Mouse (Mus musculus) CH12.LX (cell line): ENCODE results near the gene Bak1. TPM values are rescaled to one million over a fixed set of nuclear protein-coding genes. Genes with fewer than 3 reads are reported as not detected.

ENCODE experiments used
- DNase-seq: peaks from one replicate; pipeline ENCODE4 v3.0.0-alpha.2; 2013; ENCODE audit errors: extremely low read depth
- H3K27ac ChIP-seq: 2 replicates; pipeline ENCODE4 v1.5.1; 2012; ENCODE audit warnings: low read depth, mild to moderate bottlenecking, control low read depth, moderate library complexity; ENCODE audit not compliant: insufficient read depth
- H3K27me3 ChIP-seq: replicated peaks from 2 replicates; pipeline ENCODE3; 2012; ENCODE audit warnings: inconsistent platforms
- H3K36me3 ChIP-seq, 2 experiments: replicated peaks in 1 of 2; 2 replicates each; pipeline versions ENCODE3 to v1.6.1; 2012; ENCODE audit warnings: inconsistent platforms in 1 of 2, low read length in 1 of 2, mild to moderate bottlenecking in 1 of 2, mixed read lengths in 1 of 2, moderate library complexity in 1 of 2; ENCODE audit not compliant: control insufficient read depth in 1 of 2, insufficient read depth in 1 of 2
- H3K4me1 ChIP-seq, 2 experiments: 2 replicates each; pipeline ENCODE4 v1.6.1; 2012; ENCODE audit warnings: inconsistent platforms in 1 of 2, moderate library complexity in 1 of 2; ENCODE audit not compliant: insufficient read depth in 2 of 2, control insufficient read depth in 1 of 2
- H3K4me2 ChIP-seq: 2 replicates; pipeline ENCODE4 v1.6.1; 2012; ENCODE audit warnings: low read depth, mild to moderate bottlenecking, control low read depth; ENCODE audit not compliant: poor library complexity, insufficient read depth, severe bottlenecking
- H3K4me3 ChIP-seq, 3 experiments: fragments of 150-350 bp in 1 of 3; sonication (generic) in 1 of 3; replicated peaks in 1 of 3; 2 replicates each; pipeline versions ENCODE3 to v1.5.1; 2011 to 2012; ENCODE audit warnings: low read depth in 2 of 3, low read length in 2 of 3, mild to moderate bottlenecking in 2 of 3, moderate library complexity in 2 of 3, control low read depth in 1 of 3, improper control_type of control experiment in 1 of 3, inconsistent platforms in 1 of 3, mixed read lengths in 1 of 3; ENCODE audit not compliant: poor library complexity in 1 of 3
- H3K79me2 ChIP-seq: replicated peaks from 2 replicates; pipeline ENCODE4 v1.6.1; 2012; ENCODE audit warnings: mild to moderate bottlenecking, moderate library complexity; ENCODE audit not compliant: control insufficient read depth, poor library complexity, insufficient read depth, severe bottlenecking; ENCODE audit errors: extremely low read depth
- H3K9ac ChIP-seq: 2 replicates; pipeline ENCODE4 v1.6.1; 2012; ENCODE audit warnings: low read depth, mild to moderate bottlenecking, control low read depth, moderate library complexity; ENCODE audit not compliant: insufficient read depth
- H3K9me3 ChIP-seq: replicated peaks from 2 replicates; pipeline ENCODE3; 2012; ENCODE audit warnings: low read length, inconsistent platforms, mixed read lengths
- BHLHE40 ChIP-seq: IDR thresholded peaks from 2 replicates; pipeline ENCODE4 v1.6.1; 2011; ENCODE audit warnings: mild to moderate bottlenecking, low read depth, low read length, improper control_type of control experiment
- CHD1 ChIP-seq: IDR thresholded peaks from 2 replicates; pipeline ENCODE4 v1.6.1; 2012; ENCODE audit warnings: low read depth, low read length, improper control_type of control experiment, inconsistent platforms
- CHD2 ChIP-seq: IDR thresholded peaks from 2 replicates; pipeline ENCODE4 v1.6.1; 2011; ENCODE audit warnings: low read length, improper control_type of control experiment
- CTCF ChIP-seq, 2 experiments: IDR thresholded peaks in 1 of 2; conservative IDR thresholded peaks in 1 of 2; 2 replicates each; pipeline ENCODE4 v1.5.1; 2011 to 2012; ENCODE audit warnings: low read depth in 2 of 2, low read length in 2 of 2, improper control_type of control experiment in 1 of 2, inconsistent platforms in 1 of 2, mild to moderate bottlenecking in 1 of 2, moderate library complexity in 1 of 2
- E2F4 ChIP-seq: IDR thresholded peaks from 2 replicates; pipeline ENCODE4 v1.6.1; 2011; ENCODE audit warnings: low read depth, low read length, improper control_type of control experiment; ENCODE audit not compliant: insufficient replicate concordance
- ELF1 ChIP-seq: IDR thresholded peaks from 2 replicates; pipeline ENCODE4 v1.6.1; 2014; ENCODE audit warnings: low read depth, mild to moderate bottlenecking, inconsistent platforms, low read length, improper control_type of control experiment
- EP300 ChIP-seq: IDR thresholded peaks from 2 replicates; pipeline ENCODE4 v1.6.1; 2011; ENCODE audit warnings: low read length, improper control_type of control experiment
- ETS1 ChIP-seq: conservative IDR thresholded peaks from 2 replicates; pipeline ENCODE4 v1.6.1; 2012; ENCODE audit warnings: low read depth, mild to moderate bottlenecking, inconsistent platforms, low read length, improper control_type of control experiment, moderate library complexity
- GABPA ChIP-seq: IDR thresholded peaks from 2 replicates; pipeline ENCODE4 v1.6.1; 2012; ENCODE audit warnings: low read depth, low read length, improper control_type of control experiment, inconsistent platforms; ENCODE audit not compliant: insufficient replicate concordance
- HCFC1 ChIP-seq: IDR thresholded peaks from 2 replicates; pipeline ENCODE4 v1.6.1; 2012; ENCODE audit warnings: low read depth, mild to moderate bottlenecking, inconsistent platforms, low read length, improper control_type of control experiment
- IRF4 ChIP-seq: IDR thresholded peaks from 2 replicates; pipeline ENCODE4 v1.6.1; 2014; ENCODE audit warnings: low read depth, mild to moderate bottlenecking, inconsistent platforms, low read length, improper control_type of control experiment
- JUN ChIP-seq: IDR thresholded peaks from 2 replicates; pipeline ENCODE4 v1.6.1; 2011; ENCODE audit warnings: low read depth, mild to moderate bottlenecking, low read length, improper control_type of control experiment, moderate library complexity; ENCODE audit not compliant: insufficient read depth
- JUND ChIP-seq: conservative IDR thresholded peaks from 2 replicates; pipeline ENCODE4 v1.6.1; 2011; ENCODE audit warnings: low read depth, low read length, improper control_type of control experiment
- KAT2A ChIP-seq: IDR thresholded peaks from 2 replicates; pipeline ENCODE4 v1.6.1; 2012; ENCODE audit warnings: low read length, improper control_type of control experiment, inconsistent platforms; ENCODE audit not compliant: insufficient replicate concordance
- MAFK ChIP-seq: IDR thresholded peaks from 2 replicates; pipeline ENCODE4 v1.6.1; 2011; ENCODE audit warnings: low read length, improper control_type of control experiment; ENCODE audit not compliant: insufficient replicate concordance
- MAX ChIP-seq: IDR thresholded peaks from 2 replicates; pipeline ENCODE4 v1.6.1; 2011; ENCODE audit warnings: low read length, improper control_type of control experiment
- MAZ ChIP-seq: IDR thresholded peaks from 2 replicates; pipeline ENCODE4 v1.6.1; 2012; ENCODE audit warnings: low read depth, mild to moderate bottlenecking, inconsistent platforms, low read length, improper control_type of control experiment, moderate library complexity
- MEF2A ChIP-seq: IDR thresholded peaks from 2 replicates; pipeline ENCODE4 v1.6.1; 2014; ENCODE audit warnings: low read depth, mild to moderate bottlenecking, inconsistent platforms, low read length, improper control_type of control experiment, borderline replicate concordance
- MXI1 ChIP-seq: IDR thresholded peaks from 2 replicates; pipeline ENCODE4 v1.6.1; 2011; ENCODE audit warnings: mild to moderate bottlenecking, low read depth, low read length, improper control_type of control experiment
- MYC ChIP-seq: IDR thresholded peaks from 2 replicates; pipeline ENCODE4 v1.6.1; 2011; ENCODE audit warnings: low read depth, mild to moderate bottlenecking, improper control_type of control experiment, low read length
- NELFE ChIP-seq: IDR thresholded peaks from 2 replicates; pipeline ENCODE4 v1.6.1; 2011; ENCODE audit warnings: low read depth, low read length, improper control_type of control experiment
- NRF1 ChIP-seq: IDR thresholded peaks from 2 replicates; pipeline ENCODE4 v1.6.1; 2014; ENCODE audit warnings: low read depth, mild to moderate bottlenecking, inconsistent platforms, low read length, improper control_type of control experiment, moderate library complexity
- PAX5 ChIP-seq: IDR thresholded peaks from 2 replicates; pipeline ENCODE4 v1.6.1; 2012; ENCODE audit warnings: low read length, inconsistent platforms, mixed read lengths
- POLR2A ChIP-seq: IDR thresholded peaks from 2 replicates; pipeline ENCODE4 v1.6.1; 2011; ENCODE audit warnings: low read depth, mild to moderate bottlenecking, improper control_type of control experiment, low read length
- POLR2AphosphoS2 ChIP-seq: IDR thresholded peaks from 2 replicates; pipeline ENCODE4 v1.6.1; 2011; ENCODE audit warnings: low read depth, low read length, improper control_type of control experiment
- RAD21 ChIP-seq: IDR thresholded peaks from 2 replicates; pipeline ENCODE4 v1.6.1; 2011; ENCODE audit warnings: low read depth, mild to moderate bottlenecking, low read length, improper control_type of control experiment, moderate library complexity
- RCOR1 ChIP-seq: conservative IDR thresholded peaks from 2 replicates; pipeline ENCODE4 v1.6.1; 2012; ENCODE audit warnings: low read depth, mild to moderate bottlenecking, inconsistent platforms, low read length, improper control_type of control experiment
- SIN3A ChIP-seq: IDR thresholded peaks from 2 replicates; pipeline ENCODE4 v1.6.1; 2012; ENCODE audit warnings: low read length, improper control_type of control experiment, inconsistent platforms
- SMC3 ChIP-seq: IDR thresholded peaks from 2 replicates; pipeline ENCODE4 v1.6.1; 2011; ENCODE audit warnings: low read depth, low read length, improper control_type of control experiment
- TBP ChIP-seq: conservative IDR thresholded peaks from 2 replicates; pipeline ENCODE4 v1.6.1; 2011; ENCODE audit warnings: low read depth, low read length, improper control_type of control experiment
- TCF12 ChIP-seq: IDR thresholded peaks from 2 replicates; pipeline ENCODE4 v1.6.1; 2014; ENCODE audit warnings: low read depth, mild to moderate bottlenecking, inconsistent platforms, low read length, improper control_type of control experiment
- UBTF ChIP-seq: IDR thresholded peaks from 2 replicates; pipeline ENCODE4 v1.6.1; 2012; ENCODE audit warnings: low read depth, mild to moderate bottlenecking, inconsistent platforms, low read length, improper control_type of control experiment, moderate library complexity
- USF1 ChIP-seq: IDR thresholded peaks from 2 replicates; pipeline ENCODE4 v1.6.1; 2014; ENCODE audit warnings: low read depth, mild to moderate bottlenecking, inconsistent platforms, low read length, improper control_type of control experiment
- USF2 ChIP-seq: conservative IDR thresholded peaks from 2 replicates; pipeline ENCODE4 v1.6.1; 2011; ENCODE audit warnings: low read depth, low read length, improper control_type of control experiment
- ZC3H11A ChIP-seq: IDR thresholded peaks from 2 replicates; pipeline ENCODE4 v1.6.1; 2012; ENCODE audit warnings: low read depth, mild to moderate bottlenecking, inconsistent platforms, low read length, improper control_type of control experiment
- ZKSCAN1 ChIP-seq: IDR thresholded peaks from 2 replicates; pipeline ENCODE4 v1.6.1; 2012; ENCODE audit warnings: low read depth, inconsistent platforms, low read length, improper control_type of control experiment, borderline replicate concordance
- ZMIZ1 ChIP-seq: IDR thresholded peaks from 2 replicates; pipeline ENCODE4 v1.6.1; 2012; ENCODE audit warnings: low read depth, mild to moderate bottlenecking, inconsistent platforms, low read length, improper control_type of control experiment
- ZNF384 ChIP-seq: IDR thresholded peaks from 2 replicates; pipeline ENCODE4 v1.6.1; 2012; ENCODE audit warnings: low read depth, low read length, improper control_type of control experiment, inconsistent platforms
- dilution Hi-C: fragments of 300-500 bp; cut with MboI; formaldehyde crosslinking; loops from 2 replicates; pipeline ENCODE4 v1.14.3; 2020; ENCODE audit warnings: low sequenced_read_pairs; ENCODE audit not compliant: extremely low pct_unique_long_range_greater_than_20kb, extremely low pct_ligation_motif_present
- in situ Hi-C: fragments of 300-500 bp; cut with MboI; formaldehyde crosslinking; loops from 3 replicates; pipeline ENCODE4 v1.14.3; 2019; ENCODE audit warnings: low sequenced_read_pairs, low pct_ligation_motif_present, low pct_unique_long_range_greater_than_20kb, mixed read lengths
- polyA plus RNA-seq: library from polyadenylated mRNA; unstranded; fragments of >175 nt; gene quantifications from 2 replicates; pipeline ENCODE4 v1.2.1, GENCODE M21; 2012; ENCODE audit warnings: low read depth; ENCODE audit not compliant: insufficient read length
- total RNA-seq, 2 experiments: library from RNA; depleted of rRNA; stranded (reverse); fragments of 300-350 nt in 1 of 2; fragments of >200 nt in 1 of 2; gene quantifications; 2 replicates each; pipeline ENCODE4 v1.2.3; 2012 to 2014

Bak1 gene
- total and polyA plus RNA-seq, 3 experiments = 57.3 to 140 (median 61.8) TPM

GRCm38 (mm10) chr17:27028284-27028795, 469 bp downstream of the Bak1 start:
- Histone ChIP-seq H3K4me2 (peak overlapping the region; percentile 98), H3K27ac (peak overlapping the region; percentile 44), H3K9ac (peak overlapping the region; percentile 83), H3K4me3 (peak overlapping the region; percentile 70 to 93 (median 87)), H3K27me3 (no peaks in the 10 kb centered on the region), H3K79me2 (peaks cover 25% of the 10 kb centered on the region), H3K36me3 (peaks cover 13 to 42% of the 10 kb centered on the region in 2 experiments), H3K4me1 (peaks cover 15 to 38% of the 10 kb centered on the region in 2 experiments), H3K9me3 (peaks cover 6% of the 10 kb centered on the region)
- TF ChIP-seq ZMIZ1 (peak; percentile 87), SMC3 (peak; percentile 51), MEF2A (peak; percentile 61; the same call in 1 of the 2 replicates), RAD21 (peak; percentile 50), SIN3A (peak; percentile 79), ZC3H11A (no peak), IRF4 (peak; percentile 69; the same call in 1 of the 2 replicates), MAX (no peak), USF2 (no peak), RCOR1 (no peak), TBP (peak; percentile 70; the same call in 1 of the 2 replicates), USF1 (no peak), POLR2A (peak; percentile 74), KAT2A (0 out of 2 replicates have a peak, but pooled peaks have one; percentile 40), HCFC1 (peak; percentile 74), ZKSCAN1 (no peak), E2F4 (no peak), MXI1 (peak; percentile 82), MAZ (no peak), PAX5 (no peak), CHD2 (peak; percentile 83), NELFE (peak; percentile 77), CTCF (conservative IDR thresholded peaks at IDR 0.05 in 1 of 2, IDR thresholded peaks at IDR 0.05 in 1 of 2; ENCODE audit: low read depth in 2 of 2, low read length in 2 of 2) (peak in 1 of 2 experiments; percentile 81; a peak in 3 of 4 replicates), ETS1 (peak; percentile 34; the same call in 1 of the 2 replicates), NRF1 (peak; percentile 40; the same call in 1 of the 2 replicates), JUND (no peak), JUN (no peak), UBTF (peak; percentile 63; the same call in 1 of the 2 replicates), ZNF384 (no peak), TCF12 (peak; percentile 80), MYC (no peak), CHD1 (no peak; the same call in 1 of the 2 replicates), ELF1 (peak; percentile 73), BHLHE40 (peak; percentile 14; the same call in 1 of the 2 replicates), MAFK (no peak), GABPA (no peak), EP300 (no peak), POLR2AphosphoS2 (peak; percentile 63; the same call in 1 of the 2 replicates)
- dilution Hi-C loops (no loop called here), in situ Hi-C loops (loop anchor here (25.0 kb wide), 1 partner anchor 484 kb away; the partner anchor contains the start of gene Grm4)
- peak; percentile 85 for DNase-seq
